Mouse (Mus musculus) liver, embryonic 15.5 days (tissue): ENCODE data around the gene Apoa1. TPM values are rescaled to one million over a fixed set of nuclear protein-coding genes. Genes with fewer than 3 reads are reported as not detected.

Experiments used
- ATAC-seq: fragments of 200-750 bp; cut with Nextera tagmentation; 2 replicates; pipeline ENCODE4 v1.8.0; 2017; ENCODE audit warnings: moderate number of reproducible peaks, mild to moderate bottlenecking, moderate library complexity; ENCODE audit not compliant: insufficient read depth
- H3K27ac ChIP-seq: fragments of 300-500 bp; sonication (generic); replicated peaks from 2 replicates; pipeline ENCODE4 v1.5.1; 2015; ENCODE audit warnings: mild to moderate bottlenecking, inconsistent platforms
- H3K27me3 ChIP-seq: fragments of 300-500 bp; sonication (generic); 2 replicates; pipeline ENCODE4 v1.6.1; 2015; ENCODE audit warnings: mild to moderate bottlenecking, inconsistent platforms
- H3K36me3 ChIP-seq: fragments of 300-500 bp; sonication (generic); replicated peaks from 2 replicates; pipeline ENCODE4 v1.6.1; 2015; ENCODE audit warnings: moderate library complexity, mild to moderate bottlenecking, inconsistent platforms
- H3K4me1 ChIP-seq: fragments of 300-500 bp; sonication (generic); replicated peaks from 2 replicates; pipeline ENCODE4 v1.6.1; 2015; ENCODE audit warnings: inconsistent platforms
- H3K4me2 ChIP-seq: fragments of 300-500 bp; sonication (generic); 2 replicates; pipeline ENCODE4 v1.6.1; 2015; ENCODE audit warnings: moderate library complexity, mild to moderate bottlenecking, inconsistent platforms
- H3K4me3 ChIP-seq: fragments of 300-500 bp; sonication (generic); replicated peaks from 2 replicates; pipeline ENCODE4 v1.5.1; 2015; ENCODE audit warnings: mild to moderate bottlenecking, inconsistent platforms
- H3K9ac ChIP-seq: fragments of 300-500 bp; sonication (generic); 2 replicates; pipeline ENCODE4 v1.6.1; 2015; ENCODE audit warnings: moderate library complexity, mild to moderate bottlenecking, inconsistent platforms
- H3K9me3 ChIP-seq: fragments of 300-500 bp; sonication (generic); replicated peaks from 2 replicates; pipeline ENCODE4 v1.6.1; 2016; ENCODE audit warnings: inconsistent platforms
- whole genome bisulfite sequencing: fragments of 180-500 bp; shearing (Covaris S2); methylation state at CpG from one replicate; pipeline ENCODE4 v1.1.7; 2015; ENCODE audit warnings: mixed read lengths; ENCODE audit not compliant: insufficient replicate concordance; 5-methylcytosine and 5-hydroxymethylcytosine counted together
- polyA plus RNA-seq: library from polyadenylated mRNA; unstranded; fragments of >200 nt; fragmentation: Nextera tagmentation; extraction: Ambion mirVana; gene quantifications from 2 replicates; pipeline ENCODE4 v1.2.1, GENCODE M21; 2015

Apoa1 gene
- polyA plus RNA-seq, 1 experiment from 2014 or later = 5,098 TPM

DNA sequence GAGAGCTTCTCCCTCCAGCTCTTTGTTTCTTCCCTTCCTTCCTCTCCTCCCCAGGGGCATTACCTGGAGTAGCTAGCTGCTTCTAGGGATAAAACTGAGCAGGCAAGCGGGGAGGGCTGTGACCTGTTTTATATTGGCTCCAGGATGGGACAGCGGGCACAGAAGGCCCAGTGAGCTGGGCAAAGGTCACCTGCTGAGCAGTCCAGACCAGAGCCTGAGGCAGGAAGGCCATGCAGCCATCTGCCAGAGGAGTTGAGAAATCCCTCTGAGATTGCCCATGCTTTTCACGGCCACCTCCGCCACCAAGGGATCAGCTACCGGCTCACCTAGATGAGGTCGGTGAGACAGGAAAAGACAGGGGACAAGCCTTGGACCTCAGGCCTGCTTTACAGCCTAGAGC is 6.8 kb downstream of the Apoa1 start:
- H3K27me3 ChIP-seq = no peaks in the 10 kb centered on the region; the same call in 1 of the 2 replicates
- no peak for ATAC-seq
- H3K4me1 ChIP-seq = peaks cover 22% of the 10 kb centered on the region
- H3K4me3 ChIP-seq = no peak overlapping the region
- H3K9ac ChIP-seq = no peak overlapping the region
- 63% methylated on average over 6 of the region's 6 CpGs for WGBS
- no peaks in the 10 kb centered on the region for H3K9me3 ChIP-seq
- no peaks in the 10 kb centered on the region for H3K36me3 ChIP-seq
- H3K27ac ChIP-seq = 0 out of 2 replicates have a peak overlapping the region, but pooled peaks have one; percentile 43
- H3K4me2 ChIP-seq = no peak overlapping the region

DNA sequence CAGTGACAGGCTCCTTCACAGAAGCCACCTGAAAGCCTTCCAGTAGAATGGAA is 7.0 kb downstream of the Apoa1 start, which contains the start of gene Apoc3:
Gene Apoc3 (minus strand): TSS at position 41 of the 53 bp plus-strand sequence.
- Histone ChIP-seq H3K27me3 (no peaks in the 10 kb centered on the region; the same call in 1 of the 2 replicates), H3K9ac (no peak within 1 kb of the TSS), H3K4me1 (peaks cover 19% of the 10 kb centered on the region), H3K4me2 (no peak within 1 kb of the TSS), H3K4me3 (no peak within 1 kb of the TSS), H3K9me3 (no peaks in the 10 kb centered on the region), H3K36me3 (no peaks in the 10 kb centered on the region), H3K27ac (0 out of 2 replicates have a peak within 1 kb of the TSS, but pooled peaks have one; percentile 43)
- ATAC-seq = no peak

- H3K4me2 ChIP-seq = no peak overlapping the region
- H3K27me3 ChIP-seq = no peaks in the 10 kb centered on the region
- peak; percentile 29 for ATAC-seq
- H3K4me1 ChIP-seq = peaks cover 18% of the 10 kb centered on the region
- no peaks in the 10 kb centered on the region for H3K36me3 ChIP-seq
- H3K4me3 ChIP-seq = no peak overlapping the region
- no peaks in the 10 kb centered on the region for H3K9me3 ChIP-seq
- WGBS = 43% methylated on average over 4 of the region's 4 CpGs
- no peak overlapping the region for H3K9ac ChIP-seq
- 0 out of 2 replicates have a peak overlapping the region, but pooled peaks have one; percentile 43 for H3K27ac ChIP-seq
These were observed 7.3 kb downstream of the Apoa1 start for GRCm38 (mm10) chr9:46235649-46236048.

GRCm38 (mm10) chr9:46238850-46239249 is 10.5 kb downstream of the Apoa1 start:
- Histone ChIP-seq H3K9me3 (no peaks in the 10 kb centered on the region), H3K27me3 (no peaks in the 10 kb centered on the region), H3K9ac (no peak overlapping the region), H3K36me3 (no peaks in the 10 kb centered on the region), H3K4me2 (no peak overlapping the region), H3K27ac (no peak overlapping the region), H3K4me3 (no peak overlapping the region), H3K4me1 (peaks cover 15% of the 10 kb centered on the region)
- WGBS = 58% methylated on average over 7 of the region's 7 CpGs
- peak; percentile 53; the same call in 1 of the 2 replicates for ATAC-seq

GRCm38 (mm10) chr9:46240526-46241153 is 12.3 kb downstream of the Apoa1 start, which contains the start of gene Apoa4:
TSS of gene Apoa4 (plus strand) at chr9:46240696.
- Histone ChIP-seq H3K27me3 (no peaks in the 10 kb centered on the region), H3K4me1 (peaks cover 6% of the 10 kb centered on the region), H3K9ac (no peak within 1 kb of the TSS), H3K27ac (no peak within 1 kb of the TSS), H3K36me3 (no peaks in the 10 kb centered on the region), H3K9me3 (no peaks in the 10 kb centered on the region), H3K4me3 (no peak within 1 kb of the TSS), H3K4me2 (no peak within 1 kb of the TSS)
- WGBS = 58% methylated on average over 7 of the region's 7 CpGs
- ATAC-seq = no peak

DNA sequence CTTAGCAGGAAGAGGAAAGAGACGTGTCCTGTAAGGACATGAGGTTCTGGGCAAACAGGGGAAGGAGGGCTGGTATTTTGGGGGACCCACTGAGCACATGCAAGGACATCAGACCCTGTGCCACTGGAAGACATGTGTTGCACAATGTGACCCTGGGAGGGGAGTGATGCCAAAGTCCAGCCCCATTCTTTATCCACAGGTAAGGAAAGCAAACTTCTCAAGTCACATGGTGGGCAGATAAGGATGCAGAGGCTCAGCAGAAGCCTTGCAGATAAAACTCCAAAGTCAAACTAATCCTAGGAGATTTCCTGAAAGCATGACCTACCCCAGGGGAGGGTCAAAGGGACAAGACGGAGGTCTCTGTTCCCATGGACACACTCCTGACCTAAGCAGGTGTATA is 13.4 kb downstream of the Apoa1 start:
- no peak overlapping the region for H3K4me2 ChIP-seq
- no peaks in the 10 kb centered on the region for H3K27me3 ChIP-seq
- no peak overlapping the region for H3K4me3 ChIP-seq
- no peak overlapping the region for H3K27ac ChIP-seq
- no peak for ATAC-seq
- WGBS = 51% methylated on average over 2 of the region's 2 CpGs
- H3K36me3 ChIP-seq = no peaks in the 10 kb centered on the region
- H3K4me1 ChIP-seq = no peaks in the 10 kb centered on the region
- H3K9ac ChIP-seq = no peak overlapping the region
- no peaks in the 10 kb centered on the region for H3K9me3 ChIP-seq

GRCm38 (mm10) chr9:46243122-46243521 is 14.7 kb downstream of the Apoa1 start:
- H3K4me1 ChIP-seq = no peaks in the 10 kb centered on the region
- H3K9ac ChIP-seq = no peak overlapping the region
- no peaks in the 10 kb centered on the region for H3K9me3 ChIP-seq
- no peak overlapping the region for H3K27ac ChIP-seq
- no peaks in the 10 kb centered on the region for H3K36me3 ChIP-seq
- no peak for ATAC-seq
- H3K4me2 ChIP-seq = no peak overlapping the region
- no peaks in the 10 kb centered on the region for H3K27me3 ChIP-seq
- H3K4me3 ChIP-seq = no peak overlapping the region
- WGBS = 57% methylated on average over 4 of the region's 4 CpGs

- Histone ChIP-seq H3K27ac (no peak overlapping the region), H3K9me3 (no peaks in the 10 kb centered on the region), H3K4me2 (no peak overlapping the region), H3K36me3 (no peaks in the 10 kb centered on the region), H3K9ac (no peak overlapping the region), H3K27me3 (no peaks in the 10 kb centered on the region), H3K4me3 (no peak overlapping the region), H3K4me1 (no peaks in the 10 kb centered on the region)
- WGBS = 58% methylated on average over 8 of the region's 8 CpGs
- ATAC-seq = no peak
These were observed 15.2 kb downstream of the Apoa1 start for GRCm38 (mm10) chr9:46243584-46243983.

GRCm38 (mm10) chr9:46246752-46247324 is 18.5 kb downstream of the Apoa1 start:
- 28% methylated on average over 10 of the region's 11 CpGs for WGBS
- H3K36me3 ChIP-seq = no peaks in the 10 kb centered on the region
- no peaks in the 10 kb centered on the region for H3K4me1 ChIP-seq
- H3K9me3 ChIP-seq = no peaks in the 10 kb centered on the region
- H3K9ac ChIP-seq = no peak overlapping the region
- no peak overlapping the region for H3K4me3 ChIP-seq
- ATAC-seq = no peak
- no peak overlapping the region for H3K27ac ChIP-seq
- peak overlapping the region; percentile 20; the same call in 1 of the 2 replicates for H3K4me2 ChIP-seq
- H3K27me3 ChIP-seq = no peaks in the 10 kb centered on the region

DNA sequence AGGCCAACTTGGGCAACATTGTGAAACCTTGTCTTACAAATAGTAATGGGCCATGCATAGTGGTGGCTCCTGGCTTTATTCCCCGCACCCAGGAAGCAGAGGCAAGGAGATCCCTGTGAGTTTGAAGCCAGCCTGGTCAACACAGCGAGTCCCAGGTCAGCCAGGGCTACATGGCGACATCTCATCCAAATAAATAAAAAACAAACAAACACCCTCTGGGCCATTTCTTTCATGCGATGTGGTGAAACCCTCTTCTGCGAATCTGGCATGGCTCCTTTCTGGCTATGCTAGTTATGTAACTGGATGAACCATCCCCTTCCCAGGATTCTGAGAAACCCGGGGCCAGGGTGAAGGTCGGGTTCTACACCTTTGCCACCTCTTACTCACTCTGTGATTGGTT is 27.8 kb downstream of the Apoa1 start:
- H3K36me3 ChIP-seq = no peaks in the 10 kb centered on the region
- no peak overlapping the region for H3K4me2 ChIP-seq
- 63% methylated on average over 7 of the region's 7 CpGs for WGBS
- H3K27me3 ChIP-seq = no peaks in the 10 kb centered on the region
- 0 out of 2 replicates have a peak, but pooled peaks cover 7% of the 10 kb centered on the region for H3K4me1 ChIP-seq
- no peak overlapping the region for H3K4me3 ChIP-seq
- H3K9ac ChIP-seq = no peak overlapping the region
- H3K27ac ChIP-seq = no peak overlapping the region
- ATAC-seq = no peak
- no peaks in the 10 kb centered on the region for H3K9me3 ChIP-seq

DNA sequence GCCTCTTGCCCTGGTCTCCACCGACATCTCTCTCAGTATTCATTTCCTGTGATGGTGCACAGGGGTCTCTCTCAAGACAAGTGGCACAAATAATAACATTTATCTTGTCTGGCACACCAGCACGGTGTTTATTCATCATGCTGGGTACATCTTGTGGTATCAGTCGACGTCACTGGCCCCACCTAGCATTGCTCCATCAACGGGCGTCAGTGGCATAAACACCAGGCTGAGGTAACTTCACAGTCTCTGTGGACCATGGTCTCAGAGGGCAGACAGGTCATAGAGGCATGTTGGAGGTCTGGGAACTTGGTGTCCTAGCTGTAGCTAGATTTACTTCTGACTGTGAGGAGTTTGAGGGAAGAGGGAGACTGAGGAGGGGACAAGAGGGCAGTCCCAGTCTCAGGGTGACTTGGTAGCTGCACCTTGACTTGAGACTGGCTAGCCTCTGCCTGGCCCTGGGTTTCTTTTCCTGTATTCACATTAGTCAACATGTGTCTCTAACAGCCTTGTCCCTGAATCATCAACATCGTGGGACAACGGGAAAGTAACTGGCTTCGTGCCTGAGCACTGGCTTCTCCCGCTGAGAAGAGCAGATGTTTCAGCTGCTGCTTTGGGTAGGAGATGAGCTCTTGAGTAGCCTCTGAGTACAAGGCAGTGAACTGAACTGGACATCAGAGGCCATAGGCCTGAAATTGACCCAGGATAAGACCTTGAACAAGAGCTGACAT is 28.4 kb downstream of the Apoa1 start:
- Histone ChIP-seq H3K27ac (0 out of 2 replicates have a peak overlapping the region, but pooled peaks have one; percentile 6), H3K36me3 (no peaks in the 10 kb centered on the region), H3K4me2 (no peak overlapping the region), H3K4me1 (0 out of 2 replicates have a peak, but pooled peaks cover 8% of the 10 kb centered on the region), H3K9ac (no peak overlapping the region), H3K4me3 (no peak overlapping the region), H3K27me3 (no peaks in the 10 kb centered on the region), H3K9me3 (no peaks in the 10 kb centered on the region)
- WGBS = 67% methylated on average over 10 of the region's 10 CpGs
- no peak for ATAC-seq
